ENCODE assay signal across 8 mouse cellular contexts in the genomic region with DNA sequence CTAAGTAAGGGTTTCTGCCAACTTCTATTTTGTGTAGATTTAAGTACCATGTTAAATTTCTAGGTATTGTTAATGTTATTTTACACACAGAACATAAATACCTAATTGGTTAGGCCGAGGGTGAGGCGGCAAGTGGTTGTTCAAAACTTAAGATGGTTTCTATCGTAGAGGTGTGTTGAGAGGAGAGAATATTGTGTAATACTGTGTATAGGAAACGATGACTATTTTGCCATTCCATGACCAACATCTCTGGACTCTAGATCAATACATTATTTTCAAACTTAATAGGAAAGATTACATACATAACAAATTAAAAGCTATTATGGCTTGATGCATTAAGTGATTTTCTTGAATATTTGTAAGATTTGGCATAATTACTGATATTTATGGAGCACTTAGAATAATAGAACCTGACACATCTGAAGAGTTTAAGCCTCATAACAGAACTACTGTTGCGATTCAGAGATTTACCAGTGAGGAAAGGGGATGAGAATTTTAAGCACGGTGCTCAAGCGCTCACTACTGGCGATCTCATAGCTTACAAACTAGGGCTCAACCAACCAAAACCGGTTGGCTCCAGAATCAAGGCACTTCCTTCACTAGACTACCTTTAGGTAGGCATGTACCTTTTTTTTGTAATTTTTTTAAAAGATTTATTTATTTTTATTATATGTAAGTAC. TPM values are rescaled to one million over a fixed set of nuclear protein-coding genes. Genes with fewer than 3 reads are reported as not detected.
A peak's percentile ranks its signal among the peaks of the same experiment; 100 is the strongest.
DNase-seq lines count a peak whose midpoint lies in the region; ATAC-seq and TF ChIP-seq lines count a peak whose summit lies in the region.

No protein-coding gene starts in this region.

- peak overlapping the region; percentile 84 for H3K9ac ChIP-seq in heart, embryonic 11.5 days (ENCODE audit: low read depth, low read length)
- H3K9ac ChIP-seq in liver, embryonic 14.5 days (replicated peaks), result peak overlapping the region; percentile 87

- H3K4me1 ChIP-seq in heart, embryonic 11.5 days (ENCODE audit: control insufficient read depth, insufficient read depth, low read length), result no peaks in the 10 kb centered on the region
- peaks cover 38% of the 10 kb centered on the region for H3K4me1 ChIP-seq in G1E (ENCODE audit: insufficient read depth, low read depth, low read length)
- peaks cover 8% of the 10 kb centered on the region for H3K4me1 ChIP-seq in hindbrain, embryonic 10.5 days (replicated peaks)
- peaks cover 4 to 9% of the 10 kb centered on the region in 2 experiments; a peak in 3 of 4 replicates for H3K4me1 ChIP-seq in liver, embryonic 14.5 days (replicated peaks; ENCODE audit: control insufficient read depth in 2 of 2, insufficient read depth in 2 of 2, low read length in 1 of 2)

- H3K9me3 ChIP-seq in heart, embryonic 11.5 days (replicated peaks; ENCODE audit: control insufficient read depth, low read length), result no peaks in the 10 kb centered on the region
- no peaks in the 10 kb centered on the region for H3K9me3 ChIP-seq in G1E (replicated peaks)
- H3K9me3 ChIP-seq in hindbrain, embryonic 10.5 days, result peaks cover 7% of the 10 kb centered on the region; the same call in 1 of the 2 replicates
- H3K9me3 ChIP-seq in liver, embryonic 14.5 days (ENCODE audit: control insufficient read depth, low read length), result no peaks in the 10 kb centered on the region

- no peak for TF ChIP-seq CTCF in G1E (IDR thresholded peaks at IDR 0.05; ENCODE audit: low read depth, low read length)
- no peak for TF ChIP-seq CTCF in liver, embryonic 14.5 days (IDR thresholded peaks at IDR 0.05; ENCODE audit: low read depth)

- DNase-seq in heart, postnatal 36 days, result no peak
- DNase-seq in G1E (ENCODE audit: low spot score), result no peak
- no peak for DNase-seq in hindbrain, embryonic 10.5 days (ENCODE audit: low spot score)
- DNase-seq in liver, embryonic 14.5 days (ENCODE audit: low read depth in 3 of 3, low spot score in 3 of 3), result no peak
- DNase-seq in right cerebral cortex, postnatal 14 days, result no peak
- no peak for DNase-seq in layer of hippocampus, adult 9-10 months (ENCODE audit: low spot score)
- no peak for DNase-seq in urinary bladder, postnatal 25 days (ENCODE audit: low spot score)

- WGBS in heart, embryonic 11.5 days (ENCODE audit: insufficient replicate concordance), result 39% methylated on average over 9 of the region's 9 CpGs
- 60% methylated on average over 9 of the region's 9 CpGs for WGBS in hindbrain, embryonic 10.5 days
- WGBS in liver, embryonic 14.5 days (ENCODE audit: insufficient replicate concordance), result 36% methylated on average over 9 of the region's 9 CpGs

- H3K4me3 ChIP-seq in heart, embryonic 11.5 days (ENCODE audit: low read depth, low read length), result peak overlapping the region; percentile 71
- H3K4me3 ChIP-seq in G1E (ENCODE audit: low read depth, low read length), result peak overlapping the region; percentile 78
- peak overlapping the region; percentile 70 for H3K4me3 ChIP-seq in hindbrain, embryonic 10.5 days
- H3K4me3 ChIP-seq in liver, embryonic 14.5 days (ENCODE audit: insufficient read depth in 1 of 2, low read depth in 2 of 2, low read length in 2 of 2), result peak overlapping the region; percentile 67 to 85

- H3K36me3 ChIP-seq in heart, embryonic 11.5 days (ENCODE audit: control insufficient read depth, insufficient read depth, low read length), result no peaks in the 10 kb centered on the region
- peaks cover 22% of the 10 kb centered on the region for H3K36me3 ChIP-seq in G1E (replicated peaks)
- H3K36me3 ChIP-seq in hindbrain, embryonic 10.5 days, result peaks cover 34% of the 10 kb centered on the region
- H3K36me3 ChIP-seq in liver, embryonic 14.5 days (replicated peaks; ENCODE audit: control insufficient read depth, insufficient read depth, low read depth), result peaks cover 7% of the 10 kb centered on the region

- H3K4me2 ChIP-seq in heart, embryonic 11.5 days, result peak overlapping the region; percentile 62
- peak overlapping the region; percentile 71 for H3K4me2 ChIP-seq in liver, embryonic 14.5 days (ENCODE audit: low read depth)

- no peak for TF ChIP-seq EP300 in liver, embryonic 14.5 days (IDR thresholded peaks at IDR 0.05; ENCODE audit: low read depth)

- H3K27ac ChIP-seq in heart, embryonic 11.5 days (ENCODE audit: low read depth, low read length), result no peak overlapping the region
- H3K27ac ChIP-seq in hindbrain, embryonic 10.5 days, result no peak overlapping the region
- H3K27ac ChIP-seq in liver, embryonic 14.5 days, result no peak overlapping the region

- intact Hi-C loops in heart, postnatal 36 days (cut with DNase I), result loop anchor here (2.0 to 5.0 kb wide), 3 partner anchors 25 to 125 kb away; partner anchors contain the start of gene Syap1

- H3K27me3 ChIP-seq in heart, embryonic 11.5 days (ENCODE audit: control insufficient read depth, insufficient read depth, low read length), result no peaks in the 10 kb centered on the region
- no peaks in the 10 kb centered on the region for H3K27me3 ChIP-seq in G1E (ENCODE audit: insufficient read depth, low read length)
- peaks cover 4% of the 10 kb centered on the region; the same call in 1 of the 2 replicates for H3K27me3 ChIP-seq in hindbrain, embryonic 10.5 days (ENCODE audit: insufficient read depth, poor library complexity, severe bottlenecking)
- no peaks in the 10 kb centered on the region for H3K27me3 ChIP-seq in liver, embryonic 14.5 days (ENCODE audit: control insufficient read depth, insufficient read depth, low read length)

- no peak for ATAC-seq in heart, embryonic 11.5 days (replicated peaks; ENCODE audit: insufficient number of reproducible peaks, low FRiP score, low TSS enrichment)
- ATAC-seq in G1E (ENCODE audit: extremely low read depth, insufficient number of reproducible peaks, low FRiP score, poor library complexity, severe bottlenecking), result no peak
- no peak for ATAC-seq in liver, embryonic 14.5 days (ENCODE audit: insufficient read depth)

RNA-seq across cellular contexts. Expression of gene Rbbp7, which starts 1.7 kb away (rescaled TPM):
- polyA plus RNA-seq in heart, embryonic 11.5 days (2014; fragmentation: Nextera tagmentation; extraction: Ambion mirVana), result 441 and 477 TPM in 2 replicates
- 100 to 1,000 TPM; 155 to 167 TPM for total RNA-seq in heart, postnatal 36 days (2021)
- total RNA-seq in G1E (2014; fragmentation: Nextera tagmentation), result 492 and 520 TPM in 2 replicates
- total RNA-seq in G1E (2017), result 548 and 617 TPM in 2 replicates
- polyA plus RNA-seq in G1E (2012), result 237 and 255 TPM in 2 replicates
- 305 and 387 TPM in 2 replicates for polyA plus RNA-seq in hindbrain, embryonic 10.5 days (2016; fragmentation: Nextera tagmentation; extraction: Ambion mirVana)
- 69.9 and 111 TPM in 2 replicates for polyA plus RNA-seq in liver, embryonic 14.5 days (2012; rRNA removed)
- 192 and 194 TPM in 2 replicates for polyA plus RNA-seq in liver, embryonic 14.5 days (2014; fragmentation: Nextera tagmentation; extraction: Ambion mirVana)
